Mouse (Mus musculus): Measurements from ENCODE around the gene Ankrd22.

Ankrd22 gene

GRCm38 (mm10) chr19:34180316-34180715, 14.5 kb upstream of the Ankrd22 start:
- DNase-seq = no peak

- DNase-seq = no peak
Measured at GRCm38 (mm10) chr19:34179136-34179535, 13.3 kb upstream of the Ankrd22 start.

GRCm38 (mm10) chr19:34174004-34174403, 8.2 kb upstream of the Ankrd22 start:
- no peak for DNase-seq

- no peak for DNase-seq
Measured at GRCm38 (mm10) chr19:34171167-34171566, 5.3 kb upstream of the Ankrd22 start.

GRCm38 (mm10) chr19:34169121-34169520, 3.3 kb upstream of the Ankrd22 start:
- DNase-seq = no peak

GRCm38 (mm10) chr19:34167896-34168661, 2.2 kb upstream of the Ankrd22 start:
- no peak for DNase-seq

GRCm38 (mm10) chr19:34166386-34166785, 533 bp upstream of the Ankrd22 start:
- no peak for DNase-seq

GRCm38 (mm10) chr19:34162693-34163092, 3.2 kb downstream of the Ankrd22 start:
- DNase-seq = no peak

GRCm38 (mm10) chr19:34153263-34154144, 12.3 kb downstream of the Ankrd22 start:
- DNase-seq = no peak

- DNase-seq = no peak
Measured at GRCm38 (mm10) chr19:34151909-34152308, 13.9 kb downstream of the Ankrd22 start.

GRCm38 (mm10) chr19:34148421-34148820, 17.4 kb downstream of the Ankrd22 start:
- DNase-seq = no peak

GRCm38 (mm10) chr19:34139431-34140046, 26.3 kb downstream of the Ankrd22 start:
- DNase-seq = no peak

GRCm38 (mm10) chr19:34138720-34139430, 27.0 kb downstream of the Ankrd22 start:
- DNase-seq = peak; percentile 14 to 38

GRCm38 (mm10) chr19:34120107-34120731, 45.6 kb downstream of the Ankrd22 start:
- DNase-seq = no peak

GRCm38 (mm10) chr19:34119653-34120052, 46.2 kb downstream of the Ankrd22 start:
- DNase-seq = no peak

- DNase-seq = no peak
Measured at GRCm38 (mm10) chr19:34119102-34119501, 46.8 kb downstream of the Ankrd22 start.

- DNase-seq = no peak
Measured at GRCm38 (mm10) chr19:34104841-34105240, 61.0 kb downstream of the Ankrd22 start.

GRCm38 (mm10) chr19:34101888-34102287, 64.0 kb downstream of the Ankrd22 start:
- DNase-seq = no peak

GRCm38 (mm10) chr19:34100633-34101032, 65.2 kb downstream of the Ankrd22 start, which contains the start of gene Lipm:
Gene Lipm (plus strand): TSS chr19:34100933.
- DNase-seq = no peak

- DNase-seq = no peak
Measured at GRCm38 (mm10) chr19:34096228-34096627, 69.6 kb downstream of the Ankrd22 start.

GRCm38 (mm10) chr19:34095381-34095780, 70.5 kb downstream of the Ankrd22 start:
- DNase-seq = no peak

GRCm38 (mm10) chr19:34089011-34089680, 76.7 kb downstream of the Ankrd22 start:
- peak; percentile 8 to 37 for DNase-seq

Measured in kidney, adult 8-10 months (tissue).